Mouse (Mus musculus) heart, postnatal 10 days (tissue): Measurements from ENCODE around the gene Lrat. TPM values are rescaled to one million over a fixed set of nuclear protein-coding genes. Genes with fewer than 3 reads are reported as not detected.

Source experiments
- total RNA-seq, 2 experiments: library from RNA; stranded (reverse); gene quantifications; 2 replicates each; pipeline ENCODE4 v1.2.3; 2021

Gene Lrat
- total RNA-seq, 2 experiments from 2014 or later, result 0.10 TPM

Other genes starting within 250 kb of the Lrat start
- gene Rbm46, start 27.5 kb downstream of the Lrat start, total RNA-seq, result under 1 TPM; 0.40 to 0.84 TPM
- not detected for gene Fgg, start 103.8 kb upstream of the Lrat start, total RNA-seq
- under 1 TPM in 1 of 2 experiments, not detected in 1; 0.12 TPM for gene Fga, start 122.1 kb upstream of the Lrat start, total RNA-seq
- gene Fgb, start 145.9 kb upstream of the Lrat start, total RNA-seq, result under 1 TPM in 1 of 2 experiments, not detected in 1; 0.07 TPM
- 10 to 100 TPM; 32.2 to 32.6 TPM for gene Plrg1, start 151.5 kb upstream of the Lrat start, total RNA-seq
- gene Dchs2, start 224.0 kb upstream of the Lrat start, total RNA-seq, result 1 to 10 TPM; 1.3 to 1.4 TPM